Mouse (Mus musculus): ENCODE measurements at regions not wholly inside any gene's neighbourhood (a gene's known extent, or its start where the extent isn't known, plus 50 kb on each side); places are given as distances from the start of the nearest gene placed in this dataset.
A peak's percentile ranks its signal among the peaks of the same experiment; 100 is the strongest.

GRCm38 (mm10) chr5:108903134-108903923 lies 50.9 kb upstream of the Vmn2r9 start:
- peak; percentile 10 for DNase-seq

Measured in gastrocnemius, postnatal 25 days (tissue).